15 mouse cellular contexts compared by ENCODE assay signal in genomic region chr5:83678373-83678772, GRCm38 (mm10).
A peak's percentile ranks its signal among the peaks of the same experiment; 100 is the strongest.
DNase-seq lines count a peak whose midpoint lies in the region; TF ChIP-seq lines count a peak whose summit lies in the region.
"Had no signal": no experiment of that assay in that cellular context is flagged by ENCODE, and none has a peak within 500 bp of the region (broad histone marks: within the 10 kb centered on the region; RNA-seq: fewer than 3 reads in every experiment).

No protein-coding gene starts in this region.

- H3K4me3 ChIP-seq in layer of hippocampus, adult 2 months: no peak overlapping the region
- H3K4me3 ChIP-seq: embryonic facial prominence, embryonic 12.5 days; hindbrain, embryonic 10.5 days; myocyte; stomach, embryonic 15.5 days had no signal

- DNase-seq in cerebellum, postnatal 14 days: peak; percentile 4 to 31
- no peak for DNase-seq in cerebellum, adult 11-12 months
- DNase-seq in left cerebral cortex, adult 11 months (ENCODE audit: low spot score): peak; percentile 2
- DNase-seq in left cerebral cortex, adult 9 months (ENCODE audit: low spot score in 2 of 2): no peak
- DNase-seq in MN1 (ENCODE audit: low spot score): peak; percentile 13
- peak; percentile 18 to 23 for DNase-seq in layer of hippocampus, adult 2 months (ENCODE audit: low spot score in 2 of 2)
- no peak for DNase-seq in adrenal gland, adult (ENCODE audit: inconsistent age in 2 of 2, low spot score in 1 of 2)
- no peak for DNase-seq in embryo, embryonic 9.5 days (ENCODE audit: extremely low spot score)
- DNase-seq: cerebellum, adult 9-11 months; liver; thymus, postnatal 25 days had no signal

- no peak for TF ChIP-seq CTCF in layer of hippocampus, adult 2 months (conservative IDR thresholded peaks at IDR 0.05)

- H3K27ac ChIP-seq in layer of hippocampus, adult 2 months: no peak overlapping the region
- H3K27ac ChIP-seq: embryonic facial prominence, embryonic 12.5 days; hindbrain, embryonic 10.5 days; stomach, embryonic 15.5 days had no signal

Comparison
In these comparisons a context has a peak if more than half of its experiments do, and no peak if none do; other contexts are left out.
1. DNase-seq: peak in cerebellum, postnatal 14 days (2 of 2), left cerebral cortex, adult 11 months (single experiment), MN1 (single experiment) and layer of hippocampus, adult 2 months (2 of 2); none in cerebellum, adult 11-12 months (single experiment), left cerebral cortex, adult 9 months (0 of 2), adrenal gland, adult (0 of 2) and embryo, embryonic 9.5 days (single experiment).